Mouse (Mus musculus): ENCODE results near the gene Vps37c. TPM values are rescaled to one million over a fixed set of nuclear protein-coding genes. Genes with fewer than 3 reads are reported as not detected.

The Vps37c gene
- 28.7 and 31.3 TPM in 2 replicates for polyA plus RNA-seq (2014; fragmentation: Nextera tagmentation; extraction: Ambion mirVana)

- Histone ChIP-seq H3K9ac (peak within 1 kb of the TSS; percentile 83), H3K36me3 (replicated peaks; ENCODE audit: control insufficient read depth, insufficient read depth) (no peaks in the 10 kb centered on the region), H3K4me1 (replicated peaks; ENCODE audit: control insufficient read depth, insufficient read depth, low read length) (peaks cover 27% of the 10 kb centered on the region), H3K4me3 (replicated peaks; ENCODE audit: low read length) (peak within 1 kb of the TSS; percentile 69), H3K27ac (peak within 1 kb of the TSS; percentile 96), H3K4me2 (replicated peaks) (peak within 1 kb of the TSS; percentile 80), H3K27me3 (ENCODE audit: control insufficient read depth, insufficient read depth, low read length) (no peaks in the 10 kb centered on the region), H3K9me3 (ENCODE audit: control insufficient read depth, low read length) (no peaks in the 10 kb centered on the region)
- ATAC-seq (ENCODE audit: low FRiP score) (peak; percentile 90), DNase-seq (ENCODE audit: low spot score) (peak; percentile 95)
- WGBS: under 1% methylated on average over 73 of the region's 74 CpGs
Measured at GRCm38 (mm10) chr19:10688537-10689352, at the start of gene Vps37c. Gene Vps37c, plus strand, starts transcription at chr19:10688735.

DNA sequence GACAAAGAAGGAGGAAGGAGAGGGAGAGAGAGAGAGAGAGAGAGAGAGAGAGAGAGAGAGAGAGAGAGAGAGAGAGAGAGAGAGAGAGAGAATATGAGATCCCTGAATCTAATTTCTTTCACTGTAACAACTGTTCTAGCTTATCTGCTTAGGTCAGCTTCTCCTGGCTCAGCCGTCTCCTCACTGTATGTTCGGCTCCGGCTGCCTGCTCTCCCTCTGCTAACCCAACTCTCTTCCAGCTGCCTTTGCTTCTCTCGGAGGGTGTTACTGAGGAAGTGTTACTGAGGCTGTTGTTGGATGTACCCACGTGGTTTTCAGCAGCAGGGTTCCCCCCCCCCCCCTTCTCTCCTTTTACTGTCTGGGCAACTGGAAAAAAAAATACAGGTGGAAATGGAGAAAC is 48.5 kb upstream of the Vps37c start:
- WGBS: 17% methylated on average over 5 of the region's 5 CpGs
- H3K27me3 ChIP-seq (ENCODE audit: control insufficient read depth, insufficient read depth, low read length): 0 out of 2 replicates have a peak, but pooled peaks cover 4% of the 10 kb centered on the region
- DNase-seq (ENCODE audit: low spot score): no peak
- H3K27ac ChIP-seq: no peak overlapping the region
- no peak for ATAC-seq (ENCODE audit: low FRiP score)
- no peaks in the 10 kb centered on the region for H3K36me3 ChIP-seq (replicated peaks; ENCODE audit: control insufficient read depth, insufficient read depth)
- no peak overlapping the region for H3K9ac ChIP-seq
- H3K4me1 ChIP-seq (replicated peaks; ENCODE audit: control insufficient read depth, insufficient read depth, low read length): no peaks in the 10 kb centered on the region
- H3K4me3 ChIP-seq (replicated peaks; ENCODE audit: low read length): no peak overlapping the region
- H3K9me3 ChIP-seq (ENCODE audit: control insufficient read depth, low read length): no peaks in the 10 kb centered on the region
- H3K4me2 ChIP-seq (replicated peaks): no peak overlapping the region

GRCm38 (mm10) chr19:10640589-10641378 is 47.8 kb upstream of the Vps37c start:
- no peaks in the 10 kb centered on the region for H3K36me3 ChIP-seq (replicated peaks; ENCODE audit: control insufficient read depth, insufficient read depth)
- H3K4me2 ChIP-seq (replicated peaks): no peak overlapping the region
- H3K27me3 ChIP-seq (ENCODE audit: control insufficient read depth, insufficient read depth, low read length): 0 out of 2 replicates have a peak, but pooled peaks cover 3% of the 10 kb centered on the region
- WGBS: 54% methylated on average over 13 of the region's 13 CpGs
- H3K4me3 ChIP-seq (replicated peaks; ENCODE audit: low read length): no peak overlapping the region
- ATAC-seq (ENCODE audit: low FRiP score) (no peak), DNase-seq (ENCODE audit: low spot score) (no peak)
- no peak overlapping the region for H3K9ac ChIP-seq
- H3K27ac ChIP-seq: no peak overlapping the region
- no peaks in the 10 kb centered on the region for H3K9me3 ChIP-seq (ENCODE audit: control insufficient read depth, low read length)
- no peaks in the 10 kb centered on the region for H3K4me1 ChIP-seq (replicated peaks; ENCODE audit: control insufficient read depth, insufficient read depth, low read length)

GRCm38 (mm10) chr19:10645616-10646015 is 42.9 kb upstream of the Vps37c start:
- DNase-seq (ENCODE audit: low spot score) (no peak), ATAC-seq (ENCODE audit: low FRiP score) (no peak)
- H3K36me3 ChIP-seq (replicated peaks; ENCODE audit: control insufficient read depth, insufficient read depth): no peaks in the 10 kb centered on the region
- H3K4me1 ChIP-seq (replicated peaks; ENCODE audit: control insufficient read depth, insufficient read depth, low read length): no peaks in the 10 kb centered on the region
- no peaks in the 10 kb centered on the region for H3K27me3 ChIP-seq (ENCODE audit: control insufficient read depth, insufficient read depth, low read length)
- H3K27ac ChIP-seq: no peak overlapping the region
- no peak overlapping the region for H3K4me3 ChIP-seq (replicated peaks; ENCODE audit: low read length)
- 85% methylated on average over 2 of the region's 2 CpGs for WGBS
- no peak overlapping the region for H3K9ac ChIP-seq
- no peak overlapping the region for H3K4me2 ChIP-seq (replicated peaks)
- H3K9me3 ChIP-seq (ENCODE audit: control insufficient read depth, low read length): no peaks in the 10 kb centered on the region

DNA sequence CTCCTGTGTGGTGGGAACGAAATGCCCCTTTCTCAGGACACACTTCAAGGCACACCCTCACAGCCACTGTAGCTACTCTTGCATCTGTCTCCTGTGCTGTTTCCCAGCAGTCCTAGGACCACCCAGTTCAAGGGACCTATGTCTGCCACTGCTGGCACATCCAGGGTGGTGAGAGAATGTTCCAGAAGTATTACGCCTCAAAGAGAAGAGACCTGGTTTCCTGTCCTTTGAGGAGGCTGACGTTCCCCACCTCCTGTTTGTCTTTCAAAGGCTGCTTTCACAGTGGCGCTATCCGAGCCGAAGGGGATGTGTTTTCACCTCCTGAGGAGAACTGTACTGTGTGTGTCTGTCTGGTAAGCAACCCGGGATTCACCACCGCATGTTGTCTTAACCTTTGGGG is 40.4 kb upstream of the Vps37c start:
- DNase-seq (ENCODE audit: low spot score) (no peak), ATAC-seq (ENCODE audit: low FRiP score) (no peak)
- H3K36me3 ChIP-seq (replicated peaks; ENCODE audit: control insufficient read depth, insufficient read depth): no peaks in the 10 kb centered on the region
- no peaks in the 10 kb centered on the region for H3K4me1 ChIP-seq (replicated peaks; ENCODE audit: control insufficient read depth, insufficient read depth, low read length)
- 84% methylated on average over 8 of the region's 8 CpGs for WGBS
- no peak overlapping the region for H3K9ac ChIP-seq
- H3K4me2 ChIP-seq (replicated peaks): no peak overlapping the region
- H3K27me3 ChIP-seq (ENCODE audit: control insufficient read depth, insufficient read depth, low read length): no peaks in the 10 kb centered on the region
- H3K9me3 ChIP-seq (ENCODE audit: control insufficient read depth, low read length): no peaks in the 10 kb centered on the region
- H3K27ac ChIP-seq: no peak overlapping the region
- H3K4me3 ChIP-seq (replicated peaks; ENCODE audit: low read length): no peak overlapping the region

DNA sequence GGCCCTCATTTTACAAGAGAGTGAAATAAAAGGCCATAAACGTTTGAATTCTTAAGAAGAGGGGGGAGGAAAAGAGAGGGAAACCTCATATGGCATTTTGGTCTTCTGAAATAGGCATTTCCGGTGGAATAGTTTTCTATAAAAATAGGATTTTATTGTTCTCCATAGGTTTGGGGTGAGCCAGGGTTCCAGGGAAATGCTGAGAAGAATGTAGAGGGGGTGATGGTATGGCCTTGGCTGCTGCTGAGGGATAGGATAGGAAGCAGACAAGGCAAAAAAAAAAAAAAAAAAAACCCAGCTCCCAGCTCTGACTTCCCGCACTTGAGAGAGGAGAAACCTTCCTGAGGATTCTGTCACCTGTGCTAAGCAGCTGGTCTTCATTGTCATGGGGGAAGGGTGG is 32.5 kb upstream of the Vps37c start:
- Histone ChIP-seq H3K4me3 (replicated peaks; ENCODE audit: low read length) (no peak overlapping the region), H3K4me1 (replicated peaks; ENCODE audit: control insufficient read depth, insufficient read depth, low read length) (no peaks in the 10 kb centered on the region), H3K27me3 (ENCODE audit: control insufficient read depth, insufficient read depth, low read length) (no peaks in the 10 kb centered on the region), H3K27ac (no peak overlapping the region), H3K36me3 (replicated peaks; ENCODE audit: control insufficient read depth, insufficient read depth) (no peaks in the 10 kb centered on the region), H3K9ac (no peak overlapping the region), H3K4me2 (replicated peaks) (no peak overlapping the region), H3K9me3 (ENCODE audit: control insufficient read depth, low read length) (no peaks in the 10 kb centered on the region)
- 71% methylated on average over 3 of the region's 3 CpGs for WGBS
- no peak for ATAC-seq (ENCODE audit: low FRiP score)
- DNase-seq (ENCODE audit: low spot score): no peak

DNA sequence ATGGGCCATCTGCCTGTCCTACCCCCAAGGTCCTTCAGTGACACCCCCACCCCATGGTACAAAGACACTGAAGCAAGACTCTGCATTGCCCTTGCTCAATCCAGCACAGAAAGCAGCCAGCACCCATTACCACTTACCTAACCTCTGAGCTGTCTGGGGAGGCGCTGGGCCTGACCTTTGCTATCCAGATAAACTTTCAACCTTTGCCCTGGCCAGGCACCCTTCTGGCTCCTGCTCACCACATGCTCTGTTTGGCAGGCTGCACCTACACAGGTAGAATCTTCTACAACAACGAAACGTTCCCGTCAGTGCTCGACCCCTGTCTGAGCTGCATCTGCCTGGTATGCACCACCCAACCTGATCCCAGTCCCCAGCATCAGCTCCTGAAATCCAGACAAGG is 30.8 kb upstream of the Vps37c start:
- ATAC-seq (ENCODE audit: low FRiP score): no peak
- 85% methylated on average over 5 of the region's 5 CpGs for WGBS

GRCm38 (mm10) chr19:10658406-10658805 is 30.1 kb upstream of the Vps37c start:
- Histone ChIP-seq H3K9me3 (ENCODE audit: control insufficient read depth, low read length) (no peaks in the 10 kb centered on the region), H3K27me3 (ENCODE audit: control insufficient read depth, insufficient read depth, low read length) (no peaks in the 10 kb centered on the region), H3K4me3 (replicated peaks; ENCODE audit: low read length) (no peak overlapping the region), H3K27ac (no peak overlapping the region), H3K4me1 (replicated peaks; ENCODE audit: control insufficient read depth, insufficient read depth, low read length) (no peaks in the 10 kb centered on the region), H3K9ac (no peak overlapping the region), H3K36me3 (replicated peaks; ENCODE audit: control insufficient read depth, insufficient read depth) (no peaks in the 10 kb centered on the region), H3K4me2 (replicated peaks) (no peak overlapping the region)
- no peak for DNase-seq (ENCODE audit: low spot score)
- no peak for ATAC-seq (ENCODE audit: low FRiP score)
- WGBS: 79% methylated on average over 2 of the region's 2 CpGs

More for the DNA sequence above, 30.8 kb upstream of the Vps37c start:
- Histone ChIP-seq H3K4me2 (replicated peaks) (no peak overlapping the region), H3K4me1 (replicated peaks; ENCODE audit: control insufficient read depth, insufficient read depth, low read length) (no peaks in the 10 kb centered on the region), H3K27ac (no peak overlapping the region), H3K9me3 (ENCODE audit: control insufficient read depth, low read length) (no peaks in the 10 kb centered on the region), H3K27me3 (ENCODE audit: control insufficient read depth, insufficient read depth, low read length) (no peaks in the 10 kb centered on the region), H3K9ac (no peak overlapping the region), H3K4me3 (replicated peaks; ENCODE audit: low read length) (no peak overlapping the region), H3K36me3 (replicated peaks; ENCODE audit: control insufficient read depth, insufficient read depth) (no peaks in the 10 kb centered on the region)
- no peak for DNase-seq (ENCODE audit: low spot score)

- ATAC-seq (ENCODE audit: low FRiP score) (no peak), DNase-seq (ENCODE audit: low spot score) (no peak)
- Histone ChIP-seq H3K4me2 (replicated peaks) (no peak overlapping the region), H3K4me3 (replicated peaks; ENCODE audit: low read length) (no peak overlapping the region), H3K27me3 (ENCODE audit: control insufficient read depth, insufficient read depth, low read length) (no peaks in the 10 kb centered on the region), H3K36me3 (replicated peaks; ENCODE audit: control insufficient read depth, insufficient read depth) (no peaks in the 10 kb centered on the region), H3K4me1 (replicated peaks; ENCODE audit: control insufficient read depth, insufficient read depth, low read length) (no peaks in the 10 kb centered on the region), H3K9me3 (ENCODE audit: control insufficient read depth, low read length) (no peaks in the 10 kb centered on the region), H3K27ac (no peak overlapping the region), H3K9ac (no peak overlapping the region)
- 75% methylated on average over 5 of the region's 5 CpGs for WGBS
Measured at GRCm38 (mm10) chr19:10661373-10661772, 27.2 kb upstream of the Vps37c start.

Measured in hindbrain, embryonic 14.5 days (tissue).